Mouse (Mus musculus) hindbrain, embryonic 11.5 days (tissue): Measurements from ENCODE around the gene Scp2. TPM values are rescaled to one million over a fixed set of nuclear protein-coding genes. Genes with fewer than 3 reads are reported as not detected.

Experiments
- ATAC-seq: fragments of 200-750 bp; cut with Nextera tagmentation; 2 replicates; pipeline ENCODE4 v1.8.0; 2017; ENCODE audit warnings: mild to moderate bottlenecking, moderate TSS enrichment, moderate library complexity; ENCODE audit not compliant: low FRiP score
- DNase-seq: peaks from one replicate; pipeline ENCODE4 v3.0.0-alpha.2; 2015; ENCODE audit warnings: low spot score
- H3K27ac ChIP-seq: fragments of 300-500 bp; sonication (generic); 2 replicates; pipeline ENCODE4 v1.5.1; 2014; ENCODE audit warnings: mild to moderate bottlenecking, low read depth, low read length
- H3K27me3 ChIP-seq: fragments of 300-500 bp; sonication (generic); 2 replicates; pipeline ENCODE4 v1.6.1; 2014; ENCODE audit warnings: mild to moderate bottlenecking, low read length, moderate library complexity, mixed read lengths; ENCODE audit not compliant: control insufficient read depth, insufficient read depth
- H3K36me3 ChIP-seq: fragments of 300-500 bp; sonication (generic); 2 replicates; pipeline ENCODE4 v1.6.1; 2014; ENCODE audit warnings: mild to moderate bottlenecking, low read length, moderate library complexity, mixed read lengths; ENCODE audit not compliant: control insufficient read depth, insufficient read depth
- H3K4me1 ChIP-seq: fragments of 300-500 bp; sonication (generic); replicated peaks from 2 replicates; pipeline ENCODE4 v1.6.1; 2014; ENCODE audit warnings: low read length, mixed read lengths; ENCODE audit not compliant: control insufficient read depth, insufficient read depth
- H3K4me2 ChIP-seq: fragments of 300-500 bp; sonication (generic); replicated peaks from 2 replicates; pipeline ENCODE4 v1.6.1; 2014; ENCODE audit warnings: mild to moderate bottlenecking, low read depth, low read length
- H3K4me3 ChIP-seq: fragments of 300-500 bp; sonication (generic); 2 replicates; pipeline ENCODE4 v1.5.1; 2014; ENCODE audit warnings: low read depth, low read length
- H3K9ac ChIP-seq: fragments of 300-500 bp; sonication (generic); 2 replicates; pipeline ENCODE4 v1.6.1; 2014; ENCODE audit warnings: low read depth, low read length
- H3K9me3 ChIP-seq: fragments of 300-500 bp; sonication (generic); 2 replicates; pipeline ENCODE4 v1.6.1; 2016; ENCODE audit warnings: low read length; ENCODE audit not compliant: control insufficient read depth
- WGBS: fragments of 180-500 bp; shearing (Covaris S2); extraction: QIAGEN DNeasy Blood & Tissue Kit; methylation state at CpG from one replicate; pipeline ENCODE4 v1.1.7; 2014; 5-methylcytosine and 5-hydroxymethylcytosine counted together
- polyA plus RNA-seq: library from polyadenylated mRNA; unstranded; fragments of >200 nt; fragmentation: Nextera tagmentation; extraction: Ambion mirVana; gene quantifications from 2 replicates; pipeline ENCODE4 v1.2.1, GENCODE M21; 2014

The Scp2 gene
- polyA plus RNA-seq, 1 experiment from 2014 or later = 207 TPM

- peak; percentile 96 for DNase-seq
- Histone ChIP-seq H3K4me3 (peak overlapping the region; percentile 34), H3K36me3 (no peaks in the 10 kb centered on the region), H3K27me3 (no peaks in the 10 kb centered on the region), H3K27ac (no peak overlapping the region), H3K9me3 (no peaks in the 10 kb centered on the region), H3K9ac (peak overlapping the region; percentile 48), H3K4me2 (peak overlapping the region; percentile 63), H3K4me1 (no peaks in the 10 kb centered on the region)
- peak; percentile 96 for ATAC-seq
- WGBS = 2% methylated on average over 24 of the region's 26 CpGs
Measured at GRCm38 (mm10) chr4:108071235-108071901, 73.4 kb downstream of the Scp2 start.

GRCm38 (mm10) chr4:108070723-108071122 lies 74.1 kb downstream of the Scp2 start:
- DNase-seq = peak; percentile 21

GRCm38 (mm10) chr4:108070286-108070685 lies 74.5 kb downstream of the Scp2 start:
- H3K4me2 ChIP-seq = peak overlapping the region; percentile 63
- DNase-seq = no peak
- no peaks in the 10 kb centered on the region for H3K27me3 ChIP-seq
- 70% methylated on average over 4 of the region's 4 CpGs for WGBS
- peak overlapping the region; percentile 34 for H3K4me3 ChIP-seq
- no peak overlapping the region for H3K27ac ChIP-seq
- no peaks in the 10 kb centered on the region for H3K9me3 ChIP-seq
- H3K9ac ChIP-seq = peak overlapping the region; percentile 48; the same call in 1 of the 2 replicates
- ATAC-seq = no peak
- H3K4me1 ChIP-seq = no peaks in the 10 kb centered on the region
- no peaks in the 10 kb centered on the region for H3K36me3 ChIP-seq

More at GRCm38 (mm10) chr4:108070723-108071122, 74.1 kb downstream of the Scp2 start:
- Histone ChIP-seq H3K27me3 (no peaks in the 10 kb centered on the region), H3K4me1 (no peaks in the 10 kb centered on the region), H3K9ac (peak overlapping the region; percentile 48), H3K4me3 (peak overlapping the region; percentile 34), H3K4me2 (peak overlapping the region; percentile 63), H3K27ac (no peak overlapping the region), H3K9me3 (no peaks in the 10 kb centered on the region), H3K36me3 (no peaks in the 10 kb centered on the region)
- WGBS = 7% methylated on average over 8 of the region's 8 CpGs
- ATAC-seq = no peak

- Histone ChIP-seq H3K27ac (no peak overlapping the region), H3K36me3 (no peaks in the 10 kb centered on the region; the same call in 1 of the 2 replicates), H3K4me2 (no peak overlapping the region), H3K9me3 (no peaks in the 10 kb centered on the region), H3K4me1 (no peaks in the 10 kb centered on the region), H3K4me3 (no peak overlapping the region), H3K9ac (no peak overlapping the region), H3K27me3 (no peaks in the 10 kb centered on the region)
- ATAC-seq (no peak), DNase-seq (no peak)
- 90% methylated on average over 2 of the region's 2 CpGs for WGBS
Measured at GRCm38 (mm10) chr4:108068081-108068480, 76.7 kb downstream of the Scp2 start.

- ATAC-seq (no peak), DNase-seq (no peak)
- Histone ChIP-seq H3K4me2 (no peak overlapping the region), H3K9me3 (no peaks in the 10 kb centered on the region), H3K36me3 (peaks cover 2% of the 10 kb centered on the region; the same call in 1 of the 2 replicates), H3K9ac (no peak overlapping the region), H3K27ac (no peak overlapping the region), H3K27me3 (no peaks in the 10 kb centered on the region), H3K4me1 (no peaks in the 10 kb centered on the region), H3K4me3 (no peak overlapping the region)
- 90% methylated on average over 7 of the region's 7 CpGs for WGBS
Measured at GRCm38 (mm10) chr4:108067261-108067660, 77.5 kb downstream of the Scp2 start.

- Histone ChIP-seq H3K4me3 (no peak overlapping the region), H3K4me2 (no peak overlapping the region), H3K27ac (no peak overlapping the region), H3K4me1 (no peaks in the 10 kb centered on the region), H3K27me3 (no peaks in the 10 kb centered on the region), H3K9me3 (no peaks in the 10 kb centered on the region), H3K9ac (no peak overlapping the region), H3K36me3 (peaks cover 2% of the 10 kb centered on the region; the same call in 1 of the 2 replicates)
- WGBS = 90% methylated on average over 4 of the region's 4 CpGs
- DNase-seq = no peak
- ATAC-seq = no peak
Measured at GRCm38 (mm10) chr4:108066569-108066968, 78.2 kb downstream of the Scp2 start.

- no peak overlapping the region for H3K4me3 ChIP-seq
- no peak for ATAC-seq
Measured at GRCm38 (mm10) chr4:108065176-108065844, 79.5 kb downstream of the Scp2 start.

GRCm38 (mm10) chr4:108063616-108064015 lies 81.2 kb downstream of the Scp2 start:
- Histone ChIP-seq H3K36me3 (peaks cover 2% of the 10 kb centered on the region; the same call in 1 of the 2 replicates), H3K9me3 (no peaks in the 10 kb centered on the region), H3K4me1 (no peaks in the 10 kb centered on the region), H3K27ac (no peak overlapping the region), H3K4me3 (no peak overlapping the region), H3K4me2 (no peak overlapping the region), H3K27me3 (no peaks in the 10 kb centered on the region), H3K9ac (no peak overlapping the region)
- ATAC-seq (no peak), DNase-seq (no peak)
- 90% methylated on average over 6 of the region's 6 CpGs for WGBS

More at GRCm38 (mm10) chr4:108065176-108065844, 79.5 kb downstream of the Scp2 start:
- no peaks in the 10 kb centered on the region for H3K27me3 ChIP-seq
- WGBS = 90% methylated on average over 2 of the region's 2 CpGs
- no peak overlapping the region for H3K4me2 ChIP-seq
- H3K36me3 ChIP-seq = peaks cover 2% of the 10 kb centered on the region; the same call in 1 of the 2 replicates
- no peaks in the 10 kb centered on the region for H3K9me3 ChIP-seq
- H3K27ac ChIP-seq = no peak overlapping the region
- no peaks in the 10 kb centered on the region for H3K4me1 ChIP-seq
- H3K9ac ChIP-seq = no peak overlapping the region
- no peak for DNase-seq
